Mouse (Mus musculus) liver, postnatal 0 days (tissue): ENCODE measurements at regions not wholly inside any gene's neighbourhood (a gene's known extent, or its start where the extent isn't known, plus 50 kb on each side); places are given as distances from the start of the nearest gene placed in this dataset.

Source experiments
- CTCF ChIP-seq: sonication (generic); IDR thresholded peaks from 2 replicates; pipeline ENCODE4 v1.5.1; 2016; ENCODE audit warnings: antibody characterized with exemption, low read depth
- EP300 ChIP-seq: IDR thresholded peaks from 2 replicates; pipeline ENCODE4 v1.6.1; 2016; ENCODE audit warnings: antibody characterized with exemption, low read depth, mild to moderate bottlenecking

DNA sequence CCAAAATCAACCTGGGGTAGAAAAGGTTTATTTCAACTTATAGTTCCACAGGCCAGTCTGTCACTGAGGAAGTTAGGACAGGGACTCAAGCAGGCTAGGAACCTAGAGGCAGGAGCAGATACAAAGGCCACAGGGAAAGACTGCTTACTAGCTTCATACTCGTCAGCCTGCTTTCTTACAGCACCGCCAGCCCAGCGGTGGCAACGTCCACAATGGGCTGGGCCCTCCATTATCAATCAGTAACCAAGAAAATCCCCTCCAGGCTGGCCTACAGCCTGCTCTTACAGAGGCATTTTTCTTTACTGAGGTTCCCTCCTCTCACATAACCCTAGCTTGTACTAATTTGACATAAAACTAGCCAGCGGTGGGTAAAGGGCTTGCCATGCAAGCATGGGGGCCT, 180.2 kb downstream of the Utp6 start:
- TF ChIP-seq CTCF (no peak), EP300 (no peak)
